Mouse (Mus musculus): ENCODE data around the gene Adamtsl2.

Adamtsl2 gene

GRCm38 (mm10) chr2:27121626-27122355 is 42.6 kb downstream of the Adamtsl2 start:
- DNase-seq, result peak; percentile 22 to 54

GRCm38 (mm10) chr2:27122578-27122977 is 43.4 kb downstream of the Adamtsl2 start:
- no peak for DNase-seq

- no peak for DNase-seq
Observed at GRCm38 (mm10) chr2:27123121-27123520, 43.9 kb downstream of the Adamtsl2 start.

- DNase-seq, result peak; percentile 49 to 64
Observed at GRCm38 (mm10) chr2:27125979-27126378, 46.8 kb downstream of the Adamtsl2 start.

- no peak for DNase-seq
Observed at GRCm38 (mm10) chr2:27126496-27126895, 47.3 kb downstream of the Adamtsl2 start.

GRCm38 (mm10) chr2:27128990-27129389 is 49.8 kb downstream of the Adamtsl2 start:
- no peak for DNase-seq

- no peak for DNase-seq
Observed at GRCm38 (mm10) chr2:27135935-27136334, 56.8 kb downstream of the Adamtsl2 start.

GRCm38 (mm10) chr2:27136336-27136735 is 57.2 kb downstream of the Adamtsl2 start:
- no peak for DNase-seq

GRCm38 (mm10) chr2:27136789-27137188 is 57.6 kb downstream of the Adamtsl2 start:
- no peak for DNase-seq

GRCm38 (mm10) chr2:27138356-27138755 is 59.2 kb downstream of the Adamtsl2 start:
- DNase-seq, result no peak

- peak; percentile 49 to 76 for DNase-seq
Observed at GRCm38 (mm10) chr2:27141950-27142693, 62.9 kb downstream of the Adamtsl2 start, which contains the start of gene Fam163b. TSS of gene Fam163b (minus strand) at chr2:27142491.

GRCm38 (mm10) chr2:27144957-27145356 is 65.8 kb downstream of the Adamtsl2 start:
- no peak for DNase-seq

GRCm38 (mm10) chr2:27146840-27147239 is 67.7 kb downstream of the Adamtsl2 start:
- DNase-seq, result no peak

GRCm38 (mm10) chr2:27149457-27149856 is 70.3 kb downstream of the Adamtsl2 start:
- DNase-seq, result no peak

- DNase-seq, result no peak
Observed at GRCm38 (mm10) chr2:27154466-27155185, 75.4 kb downstream of the Adamtsl2 start.

- no peak for DNase-seq
Observed at GRCm38 (mm10) chr2:27156596-27156995, 77.4 kb downstream of the Adamtsl2 start.

All from lung, postnatal 4 days (tissue).